Mouse (Mus musculus) urinary bladder, postnatal 10 days (tissue): Measurements from ENCODE around the gene Thada.

Source experiments
- DNase-seq: peaks from one replicate; pipeline ENCODE4 v3.0.0; 2022; ENCODE audit warnings: low spot score

Thada gene

DNA sequence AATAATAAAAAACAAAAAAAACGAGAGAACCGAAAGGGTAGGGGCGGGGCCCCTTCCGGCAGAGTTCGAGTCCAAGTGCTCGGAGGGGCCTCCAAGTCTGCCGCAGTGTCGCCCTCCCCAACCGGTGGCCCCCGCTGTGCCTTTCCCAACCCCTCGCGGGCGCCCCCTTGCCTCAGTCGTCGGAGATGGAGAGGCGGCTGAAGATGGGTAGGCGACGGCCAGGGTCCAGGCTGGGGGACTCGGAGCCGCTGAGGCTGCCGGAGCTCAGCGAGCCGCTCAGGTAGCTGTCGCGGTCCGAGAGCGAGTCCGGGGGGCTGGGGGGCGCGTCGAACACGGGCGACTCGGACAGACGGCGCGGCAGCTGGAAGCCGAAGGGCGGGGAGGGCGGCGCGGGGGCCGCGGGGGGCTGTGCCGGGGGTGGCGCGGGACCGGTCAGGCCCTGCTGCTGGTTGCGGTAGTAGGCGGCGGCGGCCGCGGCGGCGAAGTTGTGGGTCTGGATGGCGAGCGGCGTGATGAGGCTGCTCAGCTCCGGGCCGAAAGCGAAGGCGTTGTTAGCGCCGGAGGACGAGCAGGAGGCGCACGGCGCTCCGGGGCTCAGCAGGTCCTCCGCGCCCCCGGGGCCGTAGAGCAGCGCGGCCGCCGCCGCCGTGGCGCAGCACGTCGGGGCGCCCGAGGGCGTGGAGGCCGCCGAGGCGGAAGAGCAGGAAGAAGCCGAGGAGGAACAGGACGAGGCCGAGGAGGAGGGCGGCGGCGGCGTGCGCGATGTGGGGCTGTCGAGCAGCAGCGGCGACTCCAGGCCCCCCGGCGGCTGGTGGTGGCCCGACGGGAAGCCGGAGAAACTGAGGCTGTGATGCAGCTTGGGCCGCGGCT, 280.2 kb downstream of the Thada start:
- DNase-seq = no peak

DNA sequence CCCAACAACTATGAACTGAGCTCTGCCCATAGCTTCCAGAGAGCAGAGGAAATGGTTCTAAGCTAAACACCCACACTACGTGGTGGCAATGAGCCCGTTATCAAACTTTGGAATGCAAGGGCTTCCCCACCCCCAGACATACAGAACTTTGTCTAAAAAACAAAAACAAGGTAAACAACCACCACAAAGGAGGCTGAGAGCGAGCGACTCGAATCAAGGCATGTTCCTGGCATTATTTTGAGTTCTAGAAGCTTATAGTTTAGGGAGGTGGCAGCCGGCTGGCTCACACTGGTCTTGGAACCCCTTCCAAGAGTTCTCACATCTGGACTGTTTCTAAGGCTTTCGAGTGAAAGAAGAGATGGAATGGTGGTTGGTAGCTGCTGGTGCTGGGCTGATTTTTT, 281.0 kb downstream of the Thada start:
- DNase-seq = no peak

DNA sequence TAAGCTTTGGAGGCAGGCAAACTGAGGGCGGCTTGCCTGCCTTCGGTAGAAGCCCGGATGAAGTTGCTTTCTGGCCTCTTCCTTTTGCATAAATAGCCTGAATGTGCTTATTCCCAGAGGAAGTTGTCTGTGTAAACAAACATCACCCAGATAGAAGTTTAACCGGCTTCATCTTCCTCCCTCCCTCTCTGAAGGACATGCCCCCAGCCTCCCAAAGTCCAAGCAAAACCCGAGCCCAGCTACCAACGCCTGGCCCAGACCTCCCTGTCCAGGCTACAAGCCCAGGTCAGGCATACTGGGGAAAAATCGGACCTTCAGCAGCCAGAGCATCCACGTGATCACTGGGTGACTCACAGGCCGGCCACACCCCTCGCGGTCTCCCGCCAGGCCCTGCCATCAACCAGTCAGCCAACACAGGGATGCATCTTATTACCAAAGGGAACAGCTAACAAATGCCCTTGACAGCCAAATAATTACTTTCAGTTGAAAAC, 282.7 kb downstream of the Thada start:
- peak; percentile 55 for DNase-seq

DNA sequence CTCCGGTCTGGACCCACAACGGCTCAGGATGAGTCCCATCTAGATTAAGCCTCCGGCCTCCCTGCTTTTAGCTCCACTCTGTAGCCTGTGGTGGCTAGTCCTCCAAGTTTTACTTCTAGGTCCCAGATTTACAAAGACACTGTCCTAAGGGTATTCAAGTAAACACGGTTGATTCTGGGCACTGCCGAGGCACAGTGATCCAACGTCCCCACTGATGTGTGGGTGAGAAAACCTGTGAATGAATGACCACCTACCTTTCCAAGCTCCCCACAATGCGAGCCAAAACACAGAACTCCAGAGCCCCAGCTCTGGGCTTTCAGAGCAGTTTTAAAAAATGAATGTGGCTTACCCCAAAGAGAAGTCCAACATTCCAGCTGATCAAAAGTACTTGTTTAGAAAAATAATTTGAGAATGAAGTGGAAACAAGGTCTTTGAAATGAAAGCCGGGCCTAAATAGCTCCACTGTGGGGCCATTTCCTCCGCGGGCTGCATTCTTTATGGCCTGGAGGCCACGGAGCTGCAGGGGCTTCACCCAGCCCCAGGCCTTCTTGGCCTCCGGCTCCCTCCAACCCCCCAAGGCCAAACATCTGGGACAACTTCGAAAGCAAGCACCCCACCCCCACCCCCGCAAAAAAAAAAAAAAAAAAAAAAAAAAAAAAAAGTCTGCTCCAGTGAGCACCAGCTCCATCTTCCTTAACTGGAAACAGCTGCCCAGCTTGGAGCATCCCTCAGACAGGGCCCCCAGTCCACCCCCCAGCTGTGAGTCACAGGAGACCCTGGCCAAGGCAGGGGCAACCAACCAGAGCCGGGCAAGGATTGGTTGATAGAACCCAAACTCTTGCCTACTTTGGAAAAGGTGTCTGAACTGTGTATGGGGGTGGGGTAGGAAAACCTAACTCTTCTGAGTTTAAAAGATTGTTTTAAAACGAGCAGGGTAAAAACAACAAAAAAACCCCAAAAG, 283.4 kb downstream of the Thada start:
- no peak for DNase-seq

DNA sequence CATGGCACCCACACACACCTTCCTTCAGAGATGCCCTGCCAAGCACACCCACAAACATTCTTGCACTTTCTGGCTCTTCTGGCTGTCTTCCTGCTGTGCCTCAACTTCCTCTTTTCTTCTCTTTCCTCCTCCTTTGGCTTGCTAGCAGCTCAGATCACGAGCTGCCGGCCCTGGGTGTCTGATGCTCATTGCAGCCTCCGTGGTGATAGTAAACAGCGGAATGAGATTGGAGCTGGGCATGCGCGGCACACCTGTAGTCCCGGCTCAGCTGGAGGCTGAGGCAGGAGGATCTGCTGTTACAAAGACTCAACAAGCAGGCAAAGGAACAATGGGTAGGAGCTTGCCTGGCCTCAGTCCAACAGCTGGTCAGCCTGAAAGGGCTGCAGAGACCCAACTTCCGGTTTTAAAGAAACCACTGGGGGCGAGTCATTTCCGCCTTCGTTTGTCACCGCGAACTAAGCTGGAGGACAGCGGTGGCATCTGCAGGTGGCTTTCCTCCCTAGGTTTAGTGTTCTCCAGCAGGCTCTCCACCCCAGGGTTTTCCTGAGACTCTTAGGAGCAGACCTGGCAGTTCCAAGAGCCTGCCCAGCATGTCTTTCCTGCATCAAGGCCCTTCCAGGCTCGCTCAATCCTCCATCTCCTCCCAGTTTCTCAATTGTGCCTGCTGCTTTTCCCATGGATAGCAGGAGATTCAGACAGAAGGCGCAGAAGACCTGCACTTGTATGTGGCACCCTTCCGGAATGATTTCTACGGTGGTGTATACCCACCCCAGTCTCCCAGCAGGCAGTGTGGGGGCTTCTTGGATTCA, 284.3 kb downstream of the Thada start:
- DNase-seq = no peak

DNA sequence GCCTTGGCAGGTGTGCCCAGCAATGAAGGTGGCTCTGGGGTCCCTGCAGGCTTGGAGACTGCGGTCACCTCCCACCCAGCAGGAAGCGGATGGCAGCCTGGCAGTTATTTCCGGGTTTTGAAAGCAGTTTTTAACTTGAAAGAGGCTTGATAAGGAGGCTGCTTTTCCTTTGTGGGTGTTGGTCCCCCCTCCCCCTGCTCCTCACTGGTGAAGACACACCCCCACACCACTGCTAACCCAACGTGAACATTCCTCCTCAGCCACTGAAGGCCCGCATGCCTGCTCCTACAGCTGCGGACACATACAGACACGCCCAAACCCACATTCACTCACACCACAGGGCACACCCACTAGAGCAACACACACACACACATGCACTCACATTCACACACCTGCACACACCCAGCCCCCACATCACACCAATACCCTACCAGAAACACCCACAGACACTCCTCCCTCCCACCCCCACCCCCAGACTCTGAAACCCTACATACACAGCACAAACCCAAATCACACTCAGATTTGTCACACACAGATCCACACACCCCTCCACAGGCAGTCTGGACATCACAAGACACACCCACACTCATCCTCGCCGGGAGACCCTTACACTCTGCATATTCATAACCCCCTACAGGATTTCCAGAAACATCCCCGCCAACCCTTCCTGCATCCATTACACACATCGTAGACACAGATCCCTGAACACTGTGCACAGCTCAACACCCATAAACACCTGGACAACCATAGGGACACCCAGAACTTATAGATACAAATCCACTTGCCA, 285.1 kb downstream of the Thada start:
- no peak for DNase-seq

DNA sequence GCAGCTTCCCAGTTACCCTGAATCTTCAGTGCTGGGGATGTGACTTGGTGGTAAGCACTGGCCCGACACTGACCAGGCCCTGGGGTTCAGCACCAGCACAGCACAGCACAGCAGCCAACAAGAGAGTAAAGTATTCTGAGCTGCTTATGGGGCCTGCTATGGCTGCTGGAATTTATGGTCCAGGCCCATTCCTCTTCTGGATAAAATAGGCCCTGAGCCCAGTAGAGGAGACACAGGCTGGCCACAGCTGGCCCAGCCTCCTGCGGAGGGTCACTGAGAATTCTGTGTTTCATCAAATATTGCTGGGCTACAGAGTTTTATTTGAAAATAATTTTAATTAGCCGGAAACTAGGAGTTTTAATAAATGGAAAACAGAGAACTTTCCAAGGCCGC, 286.0 kb downstream of the Thada start:
- DNase-seq = no peak

DNA sequence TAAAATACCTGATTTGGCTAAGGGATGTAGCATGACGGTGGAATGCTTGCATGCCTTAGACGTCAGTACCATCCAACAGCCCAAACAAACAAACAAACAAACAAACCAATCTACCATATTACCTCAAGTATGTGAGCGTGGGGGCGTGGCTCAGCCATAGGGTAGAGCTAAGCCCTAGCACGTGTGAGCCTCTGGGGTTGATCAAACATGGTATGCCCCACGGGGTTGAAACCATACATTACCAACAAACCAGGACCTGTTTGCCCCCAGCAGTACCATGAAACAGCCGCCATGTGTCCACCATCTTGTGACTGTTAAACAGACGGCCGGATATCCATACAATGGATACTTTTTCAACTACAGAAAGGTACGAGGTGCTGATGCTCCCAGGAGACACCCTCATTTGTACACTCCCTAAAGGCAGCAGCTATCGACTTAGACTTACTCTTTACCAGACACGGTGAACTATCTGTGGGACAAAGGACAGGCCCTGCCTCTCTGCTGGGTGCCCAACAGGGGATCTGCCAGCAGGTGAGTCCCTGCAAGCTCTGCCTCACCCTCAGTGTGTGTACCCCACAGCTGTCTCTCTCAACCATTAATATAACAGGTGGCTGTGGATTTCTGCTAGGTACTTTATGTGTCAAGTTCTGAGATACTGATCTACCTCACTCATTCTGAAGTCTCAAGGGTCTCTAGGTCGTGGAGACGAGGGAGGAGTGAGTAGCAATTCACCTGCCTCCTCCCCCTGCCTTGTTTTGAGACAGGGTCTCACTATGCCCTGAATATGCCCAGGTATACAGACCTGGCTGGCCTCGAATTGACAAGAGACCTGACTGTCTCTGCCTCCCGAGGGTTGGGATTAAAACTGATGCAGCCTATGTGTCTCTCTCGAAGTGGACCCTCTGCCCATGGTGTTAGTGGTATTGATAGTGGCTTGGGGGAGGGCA, 286.7 kb downstream of the Thada start:
- no peak for DNase-seq

DNA sequence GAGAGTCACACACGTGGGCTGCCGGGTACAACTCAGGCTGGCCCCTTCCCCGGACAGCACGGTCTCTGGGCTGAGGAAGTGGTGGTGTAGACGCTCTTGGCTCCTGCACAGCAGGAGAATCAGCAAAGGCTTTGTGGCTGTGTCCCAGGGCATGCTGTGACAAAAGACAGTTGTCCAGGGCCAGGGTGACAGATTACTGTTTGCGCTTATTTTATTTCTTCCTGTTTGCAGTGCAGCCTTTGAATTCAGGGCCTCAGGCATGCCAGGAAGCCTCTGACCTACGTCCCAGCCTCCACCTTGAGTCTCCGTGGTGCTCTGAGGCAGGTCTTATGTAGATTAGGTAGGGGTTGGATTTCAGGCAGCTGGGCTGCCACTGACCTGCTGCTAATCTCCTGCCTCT, 288.5 kb downstream of the Thada start:
- DNase-seq = peak; percentile 9

DNA sequence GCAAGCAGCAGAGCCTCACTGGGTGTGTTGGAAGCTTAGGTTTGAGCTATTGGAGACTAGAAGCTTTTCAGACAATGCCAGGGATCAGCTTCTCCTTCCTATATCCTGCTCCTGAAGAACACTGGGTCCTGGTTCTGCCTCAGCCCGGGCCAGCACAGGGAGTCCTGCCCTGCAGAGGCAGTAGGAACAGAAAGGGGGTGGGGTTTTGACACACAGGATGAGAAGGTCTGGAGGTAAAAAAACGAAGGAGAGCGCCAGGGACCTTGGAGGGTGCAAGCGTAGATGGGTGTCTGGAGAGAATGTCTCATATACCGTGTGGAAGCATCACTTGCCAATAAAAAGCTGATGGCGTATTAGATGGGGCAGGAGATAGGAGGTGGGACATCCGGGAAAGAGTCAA, 289.6 kb downstream of the Thada start:
- DNase-seq = no peak

DNA sequence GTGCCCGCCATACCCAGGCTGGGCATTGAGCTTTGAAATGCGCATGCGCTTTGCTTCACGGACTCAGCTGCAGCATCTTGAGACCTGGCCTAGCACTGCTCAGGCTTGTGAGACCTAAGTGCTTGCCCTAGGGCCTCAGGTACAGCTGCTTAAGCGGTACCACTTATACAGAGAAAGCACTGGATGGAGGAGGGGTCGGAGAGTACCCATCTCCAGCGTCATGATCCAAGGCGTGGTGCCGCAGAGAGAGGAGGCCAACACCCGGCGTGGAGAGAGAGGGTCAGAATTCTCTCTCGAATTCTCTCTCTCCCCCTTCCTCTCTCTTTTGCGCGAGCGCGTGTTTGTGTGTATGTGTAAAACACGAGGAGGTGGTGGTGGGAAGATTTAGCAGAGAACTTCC, 290.8 kb downstream of the Thada start:
- DNase-seq = peak; percentile 7

DNA sequence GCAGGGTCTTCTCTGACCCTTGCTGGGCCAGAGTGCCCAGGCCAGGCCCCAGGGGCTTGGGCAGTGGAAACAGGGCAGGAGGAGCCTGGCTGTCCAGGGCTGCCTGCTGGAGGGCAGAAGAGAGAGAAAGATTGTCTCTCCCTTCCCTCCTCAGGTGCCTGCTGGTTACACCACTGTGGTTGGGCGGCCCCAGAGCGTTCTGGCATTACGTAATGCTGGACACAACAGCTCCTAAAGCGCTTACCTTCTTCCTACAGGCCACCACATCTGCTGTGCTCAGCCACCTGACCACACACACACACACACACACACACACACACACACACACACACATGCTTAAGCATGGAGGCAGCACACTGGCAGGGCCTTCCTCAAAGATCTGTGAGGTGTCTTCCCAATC, 298.6 kb downstream of the Thada start:
- DNase-seq = no peak

DNA sequence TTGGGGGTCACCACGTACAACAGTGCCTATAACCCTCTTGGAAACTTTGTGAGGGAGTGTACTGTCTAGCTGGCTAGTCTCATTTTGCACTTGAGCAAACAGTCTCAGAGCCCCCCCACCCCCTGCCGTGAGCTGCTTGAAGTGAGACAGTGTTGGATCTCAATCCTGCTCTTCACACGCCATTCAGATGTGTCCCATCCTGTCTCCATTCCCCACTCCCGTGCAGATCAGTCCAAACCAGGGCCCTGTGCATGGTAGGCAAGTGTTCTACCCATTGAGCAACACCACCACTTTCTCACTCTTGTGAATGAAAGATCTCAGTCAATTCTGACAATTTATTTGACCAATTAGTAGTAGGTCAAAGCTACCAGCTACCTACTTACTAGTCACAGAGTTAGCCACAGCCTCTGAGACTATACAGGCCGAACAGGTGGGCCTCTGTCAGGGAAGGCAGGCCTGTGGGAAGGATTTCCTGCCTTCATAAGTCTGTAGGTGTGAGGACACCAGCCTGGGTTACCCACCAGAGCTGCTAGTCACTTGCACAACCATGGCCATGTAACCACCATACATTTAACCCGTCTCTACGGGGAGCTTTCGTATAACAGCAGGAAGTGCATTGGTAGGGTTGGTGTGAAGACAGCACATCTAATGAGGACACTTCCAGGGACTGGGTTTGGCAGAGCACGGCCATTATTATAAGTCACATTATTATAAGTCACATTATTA, 299.7 kb downstream of the Thada start:
- no peak for DNase-seq

DNA sequence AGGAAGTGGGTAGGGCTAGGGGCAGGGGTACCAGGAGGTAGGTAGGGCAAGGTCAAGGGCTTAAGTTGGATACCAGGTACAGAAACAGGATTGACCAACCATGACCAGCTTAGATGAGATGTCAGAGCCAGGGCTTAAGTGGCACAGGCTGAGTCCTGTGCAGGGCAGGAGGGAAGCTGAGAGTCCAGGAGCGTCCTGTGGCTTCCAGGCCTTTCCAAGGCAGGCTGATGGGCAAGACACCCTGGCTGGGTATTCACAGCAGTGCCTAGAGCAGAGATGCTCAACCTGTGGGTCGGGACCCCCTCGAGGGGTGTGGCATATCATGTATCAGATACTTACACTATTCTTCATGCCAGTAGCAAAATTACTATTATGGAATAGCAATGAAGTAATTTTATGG, 300.3 kb downstream of the Thada start:
- no peak for DNase-seq

DNA sequence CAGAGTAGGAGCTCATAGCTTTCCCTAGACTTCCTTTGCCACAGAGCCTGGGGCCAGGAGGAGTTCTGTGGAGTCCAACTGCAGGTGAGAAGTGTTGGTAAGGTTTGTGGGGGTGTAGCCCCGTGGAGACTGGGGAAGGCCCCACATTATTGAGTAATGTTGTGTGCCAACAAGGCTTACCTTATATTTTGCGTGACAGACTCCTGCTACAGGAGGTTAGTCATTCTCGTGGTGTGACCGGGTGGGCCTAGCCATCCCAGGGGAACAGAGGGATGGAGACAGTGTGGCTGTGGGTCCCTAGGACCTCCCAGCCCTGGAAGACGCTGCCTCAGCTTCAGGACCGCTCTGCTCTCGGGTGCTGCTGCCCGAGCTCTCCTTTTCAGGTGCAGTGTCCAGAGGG, 301.9 kb downstream of the Thada start:
- no peak for DNase-seq

DNA sequence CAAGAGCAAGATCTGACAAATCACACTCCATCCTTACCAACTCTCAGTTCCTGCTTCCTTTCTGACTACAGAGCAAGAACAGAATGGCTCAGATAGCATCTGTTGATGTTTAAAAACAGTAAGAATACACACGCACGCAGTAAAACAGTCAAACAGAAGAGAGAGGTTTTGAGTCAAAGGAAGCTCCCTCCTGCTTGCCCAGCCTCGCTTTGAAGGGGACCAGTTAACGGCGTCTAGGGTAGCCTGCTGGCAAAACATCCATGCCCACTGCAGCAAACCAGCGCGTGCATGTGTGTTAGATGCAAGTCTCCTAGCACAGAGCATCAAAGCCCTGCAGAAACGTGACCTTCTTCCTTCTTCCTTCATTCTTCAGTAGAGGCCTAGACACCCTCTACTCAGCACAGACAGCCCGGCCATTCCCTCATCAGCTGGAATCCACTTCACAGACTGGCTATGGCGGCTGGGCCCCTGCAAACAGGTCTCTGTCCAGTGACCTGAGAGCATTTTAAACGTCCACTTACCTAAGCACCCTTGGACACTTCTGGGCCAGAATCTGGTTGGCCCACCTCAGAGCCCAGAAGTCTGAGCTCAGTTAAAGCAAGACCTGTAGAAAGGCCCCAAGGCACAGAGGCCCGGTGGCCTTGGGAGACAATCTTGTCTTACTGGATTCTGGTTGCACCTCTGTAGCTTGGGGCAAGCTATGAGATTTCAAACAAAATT, 302.8 kb downstream of the Thada start:
- no peak for DNase-seq

DNA sequence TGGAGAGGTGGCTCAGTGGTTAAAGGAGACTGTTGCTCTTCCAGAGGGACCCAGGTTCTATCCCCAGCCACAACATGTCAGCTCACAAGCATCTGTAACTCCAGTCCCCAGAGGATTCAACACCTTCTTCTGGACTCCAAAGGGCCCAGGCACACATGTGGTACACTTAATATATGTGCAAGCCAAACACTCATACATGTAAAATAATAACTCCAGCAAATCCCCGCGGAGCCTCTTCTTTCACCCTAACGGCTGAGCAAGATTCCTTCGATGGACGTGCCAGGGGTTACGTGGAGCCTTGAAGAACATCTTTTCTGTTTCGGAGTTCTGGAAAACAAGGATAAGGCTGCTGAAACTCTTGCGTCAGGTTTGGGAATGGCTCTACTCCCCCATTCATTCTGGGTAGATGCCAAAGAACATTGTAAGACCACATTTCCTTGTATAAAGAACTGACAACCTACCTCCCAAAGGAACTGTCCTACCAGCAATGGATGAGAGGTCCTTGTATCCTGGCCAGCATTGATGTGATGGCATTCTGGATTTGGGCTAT, 303.7 kb downstream of the Thada start:
- DNase-seq = no peak

DNA sequence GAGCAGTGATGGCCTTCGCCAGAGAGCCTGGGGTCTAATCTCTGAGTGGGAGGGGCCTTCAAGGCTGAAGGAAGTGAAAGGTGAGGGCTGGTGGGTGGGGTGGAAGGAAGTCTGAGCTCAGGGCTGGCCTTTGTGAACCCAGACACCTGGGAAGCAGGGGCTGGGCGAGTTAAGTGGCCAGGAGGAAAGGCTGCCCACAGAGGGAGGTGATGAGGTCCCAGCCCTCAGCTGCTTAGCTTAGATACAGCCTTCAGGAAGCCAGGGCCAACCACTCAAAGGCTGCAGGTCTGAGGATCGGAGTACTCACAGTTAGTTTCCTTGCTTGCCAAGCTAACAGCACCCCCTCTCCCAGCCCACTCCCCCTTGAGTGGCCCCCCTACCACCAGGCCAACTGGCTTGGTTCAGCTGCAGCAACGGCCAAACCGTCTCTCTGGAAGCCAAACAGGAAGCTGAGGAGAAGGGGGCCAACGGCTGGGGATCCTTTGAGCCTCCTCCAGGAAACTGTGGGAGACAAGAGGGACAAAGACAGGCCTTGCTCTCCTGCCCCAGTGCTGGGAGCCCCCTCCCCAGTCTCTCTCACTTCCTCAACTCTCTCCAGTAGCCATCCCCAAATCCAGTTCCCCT, 304.7 kb downstream of the Thada start:
- DNase-seq = no peak
